Mouse (Mus musculus) embryonic fibroblast, embryonic 13.5 days (primary cell): ENCODE data around the gene Marveld2. TPM values are rescaled to one million over a fixed set of nuclear protein-coding genes. Genes with fewer than 3 reads are reported as not detected.

ENCODE experiments used
- H3K27ac ChIP-seq: 2 replicates; pipeline ENCODE4 v1.5.1; 2012; ENCODE audit warnings: low read length, control low read depth, inconsistent platforms; ENCODE audit not compliant: insufficient read depth
- H3K4me1 ChIP-seq: 2 replicates; pipeline ENCODE4 v1.6.1; 2011; ENCODE audit warnings: low read length; ENCODE audit not compliant: control insufficient read depth, insufficient read depth
- H3K4me3 ChIP-seq: 2 replicates; pipeline ENCODE4 v1.5.1; 2011; ENCODE audit warnings: mild to moderate bottlenecking, control low read depth, low read length; ENCODE audit not compliant: insufficient read depth
- CTCF ChIP-seq: IDR thresholded peaks from 2 replicates; pipeline ENCODE4 v1.5.1; 2011; ENCODE audit warnings: mild to moderate bottlenecking, control low read depth, low read length, moderate library complexity, borderline replicate concordance; ENCODE audit not compliant: insufficient read depth
- POLR2A ChIP-seq: IDR thresholded peaks from 2 replicates; pipeline ENCODE4 v1.6.1; 2011; ENCODE audit warnings: low read depth, mild to moderate bottlenecking, control low read depth, low read length, moderate library complexity
- polyA plus RNA-seq: library from polyadenylated mRNA; stranded (reverse); fragments of >200 nt; gene quantifications from 2 replicates; pipeline ENCODE4 v1.2.4, GENCODE M21; 2011; ENCODE audit warnings: low read depth; ENCODE audit not compliant: missing spikeins, insufficient read length

The Marveld2 gene
- polyA plus RNA-seq, 1 experiment = not detected

- Histone ChIP-seq H3K4me3 (no peak overlapping the region), H3K27ac (no peak overlapping the region), H3K4me1 (no peaks in the 10 kb centered on the region)
- TF ChIP-seq POLR2A = no peak
- TF ChIP-seq CTCF = no peak
Observed at GRCm38 (mm10) chr13:100601034-100601433, 15.7 kb downstream of the Marveld2 start.

GRCm38 (mm10) chr13:100600317-100600716 lies 16.5 kb downstream of the Marveld2 start:
- no peaks in the 10 kb centered on the region for H3K4me1 ChIP-seq
- TF ChIP-seq CTCF = no peak
- TF ChIP-seq POLR2A = no peak
- no peak overlapping the region for H3K4me3 ChIP-seq
- H3K27ac ChIP-seq = no peak overlapping the region

DNA sequence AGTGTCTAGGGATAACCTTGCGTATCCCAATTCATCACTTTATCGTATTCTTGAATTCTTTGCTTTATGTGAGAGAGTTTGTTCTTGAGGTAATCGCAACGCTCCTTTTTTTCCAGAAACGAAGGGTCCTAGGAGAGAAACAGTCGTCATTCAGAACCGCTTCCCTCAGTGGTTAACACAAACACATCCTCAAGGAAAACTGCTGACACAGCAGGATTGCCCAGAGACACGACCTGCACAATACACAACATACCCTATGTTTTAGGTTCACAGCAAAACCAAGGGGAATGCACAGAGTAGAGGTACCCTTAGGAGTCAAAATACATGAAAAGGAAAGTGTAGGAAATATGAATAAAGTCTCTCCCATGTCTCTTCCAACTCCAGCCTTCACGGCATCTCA lies 19.5 kb downstream of the Marveld2 start:
- Histone ChIP-seq H3K4me1 (no peaks in the 10 kb centered on the region), H3K27ac (no peak overlapping the region), H3K4me3 (no peak overlapping the region)
- TF ChIP-seq POLR2A = no peak

GRCm38 (mm10) chr13:100595552-100595885 lies 21.3 kb downstream of the Marveld2 start:
- no peaks in the 10 kb centered on the region for H3K4me1 ChIP-seq
- H3K4me3 ChIP-seq = no peak overlapping the region
- TF ChIP-seq CTCF = no peak
- no peak for TF ChIP-seq POLR2A
- no peak overlapping the region for H3K27ac ChIP-seq

GRCm38 (mm10) chr13:100594838-100595551 lies 21.8 kb downstream of the Marveld2 start:
- no peak overlapping the region for H3K4me3 ChIP-seq
- TF ChIP-seq CTCF (no peak), POLR2A (no peak)
- no peak overlapping the region for H3K27ac ChIP-seq
- no peaks in the 10 kb centered on the region for H3K4me1 ChIP-seq

DNA sequence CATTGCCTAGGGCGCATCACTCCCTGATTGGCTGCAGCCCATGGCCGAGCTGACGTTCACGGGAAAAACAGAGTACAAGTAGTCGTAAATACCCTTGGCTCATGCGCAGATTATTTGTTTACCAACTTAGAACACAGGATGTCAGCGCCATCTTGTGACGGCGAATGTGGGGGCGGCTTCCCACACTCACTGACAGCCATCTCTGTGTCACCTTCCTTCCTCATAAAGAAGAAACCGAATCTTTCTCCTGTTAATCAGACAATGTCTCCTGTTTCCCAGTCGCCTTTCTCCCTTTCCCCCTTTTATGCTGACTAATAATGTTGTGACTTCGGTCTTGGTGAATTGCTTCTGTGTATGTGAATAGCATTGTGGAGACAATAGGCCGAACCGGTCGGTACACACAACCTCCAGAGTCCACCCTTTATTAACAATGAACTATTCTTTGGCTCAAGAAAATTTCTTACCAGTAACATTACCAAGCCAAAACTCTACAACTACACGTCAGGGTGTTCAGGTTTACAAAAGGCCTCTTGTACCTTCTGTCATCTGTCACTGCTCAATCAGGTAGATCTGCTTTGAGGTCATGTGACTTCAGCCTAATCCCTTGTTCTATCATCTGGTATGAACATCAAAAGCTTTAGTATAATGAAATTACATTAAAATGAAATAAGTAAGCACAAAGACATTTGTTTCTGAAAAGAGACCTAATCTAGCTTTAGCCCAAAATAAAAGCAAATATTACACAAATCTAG lies 22.6 kb downstream of the Marveld2 start:
- Histone ChIP-seq H3K4me3 (no peak overlapping the region), H3K4me1 (no peaks in the 10 kb centered on the region), H3K27ac (no peak overlapping the region)
- TF ChIP-seq POLR2A = no peak
- no peak for TF ChIP-seq CTCF

GRCm38 (mm10) chr13:100588646-100589045 lies 28.1 kb downstream of the Marveld2 start:
- TF ChIP-seq CTCF (no peak), POLR2A (no peak)
- no peaks in the 10 kb centered on the region for H3K4me1 ChIP-seq
- H3K27ac ChIP-seq = no peak overlapping the region
- no peak overlapping the region for H3K4me3 ChIP-seq

DNA sequence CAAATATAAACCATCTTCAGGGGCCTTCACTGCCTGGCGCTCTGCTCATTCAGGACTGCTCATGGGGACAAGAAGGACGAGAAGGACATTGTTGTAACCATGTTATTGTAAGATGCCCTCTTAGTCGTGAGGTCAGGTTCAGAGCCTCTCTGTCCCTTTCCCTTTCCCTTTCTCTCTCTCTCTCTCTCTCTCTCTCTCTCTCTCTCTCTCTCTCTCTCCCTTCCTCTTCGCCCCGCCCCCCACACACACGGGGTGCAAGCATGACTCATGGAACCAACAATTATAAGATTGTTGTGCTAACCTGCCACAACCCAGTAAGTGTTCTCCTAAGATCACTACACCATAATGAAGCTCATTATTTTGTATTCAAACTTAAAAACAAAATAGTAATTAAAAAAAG lies 34.6 kb downstream of the Marveld2 start:
- Histone ChIP-seq H3K4me1 (0 out of 2 replicates have a peak, but pooled peaks cover 3% of the 10 kb centered on the region), H3K27ac (no peak overlapping the region), H3K4me3 (no peak overlapping the region)
- TF ChIP-seq CTCF = no peak
- TF ChIP-seq POLR2A = no peak

DNA sequence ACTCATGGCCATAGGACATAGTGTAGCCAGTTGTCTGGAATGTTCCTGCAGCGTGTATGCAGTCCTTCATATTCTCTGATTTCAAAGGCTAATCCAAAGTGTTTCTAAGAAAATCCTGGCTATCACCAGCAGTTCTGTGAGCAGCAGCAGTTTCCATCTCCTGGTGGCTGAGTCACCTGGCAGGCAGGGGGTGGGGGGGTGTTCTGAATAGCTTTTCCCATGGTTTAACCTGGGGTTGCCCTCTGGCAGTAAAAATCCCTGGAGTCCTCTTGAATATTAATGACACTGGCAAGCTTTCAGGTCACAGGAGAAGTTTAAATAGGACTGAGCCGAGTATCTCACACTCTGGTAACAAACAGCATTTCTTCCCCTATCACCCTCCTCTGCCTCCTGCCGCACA lies 35.1 kb downstream of the Marveld2 start:
- Histone ChIP-seq H3K27ac (no peak overlapping the region), H3K4me1 (0 out of 2 replicates have a peak, but pooled peaks cover 3% of the 10 kb centered on the region), H3K4me3 (no peak overlapping the region)
- TF ChIP-seq CTCF (no peak), POLR2A (no peak)

- Histone ChIP-seq H3K4me3 (no peak overlapping the region), H3K4me1 (0 out of 2 replicates have a peak, but pooled peaks cover 3% of the 10 kb centered on the region), H3K27ac (no peak overlapping the region)
- TF ChIP-seq CTCF = no peak
- TF ChIP-seq POLR2A = no peak
Observed at GRCm38 (mm10) chr13:100579951-100580350, 36.8 kb downstream of the Marveld2 start.
